Mouse (Mus musculus) adrenal gland, postnatal 4 days (tissue): ENCODE measurements around the gene Slc9a9. TPM values are rescaled to one million over a fixed set of nuclear protein-coding genes. Genes with fewer than 3 reads are reported as not detected.

Source experiments
- DNase-seq, 2 experiments: peaks; one replicate each; pipeline ENCODE4 v3.0.0; 2021 to 2022; ENCODE audit warnings: low spot score in 2 of 2, mixed read lengths in 2 of 2
- total RNA-seq, 2 experiments: library from RNA; stranded (reverse); gene quantifications; 2 replicates each; pipeline ENCODE4 v1.2.3; 2021

Gene Slc9a9
- total RNA-seq, 2 experiments from 2014 or later, result 3.4 to 4.4 TPM

DNA sequence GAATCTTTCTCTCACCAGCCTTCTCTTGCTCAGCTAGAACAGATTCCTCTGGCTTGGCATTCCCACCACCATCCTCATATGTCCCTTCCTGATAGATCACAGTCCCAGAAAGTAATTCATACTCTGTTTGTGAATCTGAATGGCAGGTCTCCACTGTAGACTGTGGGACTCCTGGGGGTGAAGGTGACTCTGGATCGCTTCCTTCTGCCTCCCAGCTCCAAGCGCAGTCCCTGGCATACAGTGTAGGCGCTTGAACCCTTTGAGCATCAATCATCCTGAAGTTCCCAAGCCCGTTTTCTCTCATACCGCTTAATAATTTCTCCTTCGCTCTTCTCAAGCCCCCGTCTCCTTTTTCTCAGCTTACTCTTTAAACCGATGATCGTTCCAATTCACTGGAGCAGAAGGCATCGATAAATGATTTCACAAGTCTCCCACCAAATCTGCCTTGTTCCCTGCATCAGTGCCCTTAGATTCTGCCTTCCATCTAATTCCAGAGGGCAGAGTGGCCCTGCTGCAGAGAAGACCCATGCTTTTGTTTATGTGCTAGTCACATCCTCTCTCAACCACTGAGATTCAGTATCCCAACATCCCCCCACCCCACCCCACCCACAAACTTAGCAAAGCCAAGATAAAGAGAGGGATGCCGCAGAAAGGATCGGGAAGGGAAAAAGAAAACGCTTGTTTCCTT lies 401.3 kb downstream of the Slc9a9 start:
- DNase-seq, result no peak

DNA sequence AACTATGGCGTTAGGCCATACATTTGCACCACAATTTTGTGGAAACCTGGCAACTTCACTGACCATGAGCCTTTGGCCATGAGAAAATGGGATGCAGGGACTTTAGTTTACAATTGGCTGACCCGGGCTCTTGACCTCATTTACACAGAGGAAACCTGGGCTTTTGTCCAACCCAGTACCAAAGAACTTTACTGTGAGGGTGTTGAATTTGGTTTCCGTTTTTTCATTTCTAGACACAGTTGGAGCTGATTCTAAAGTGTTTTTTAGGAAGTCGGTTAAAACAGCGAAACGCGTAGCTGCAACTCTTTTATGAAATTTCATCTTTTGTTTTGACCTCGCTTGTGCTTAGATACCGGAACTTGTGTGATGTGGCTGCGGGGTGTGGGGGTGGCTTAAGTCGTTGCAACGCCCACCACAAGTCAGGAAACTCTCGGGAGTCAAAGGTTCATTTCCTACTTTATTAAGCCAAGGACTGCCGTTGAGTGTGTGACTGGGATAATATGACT lies 402.8 kb downstream of the Slc9a9 start:
- no peak for DNase-seq

DNA sequence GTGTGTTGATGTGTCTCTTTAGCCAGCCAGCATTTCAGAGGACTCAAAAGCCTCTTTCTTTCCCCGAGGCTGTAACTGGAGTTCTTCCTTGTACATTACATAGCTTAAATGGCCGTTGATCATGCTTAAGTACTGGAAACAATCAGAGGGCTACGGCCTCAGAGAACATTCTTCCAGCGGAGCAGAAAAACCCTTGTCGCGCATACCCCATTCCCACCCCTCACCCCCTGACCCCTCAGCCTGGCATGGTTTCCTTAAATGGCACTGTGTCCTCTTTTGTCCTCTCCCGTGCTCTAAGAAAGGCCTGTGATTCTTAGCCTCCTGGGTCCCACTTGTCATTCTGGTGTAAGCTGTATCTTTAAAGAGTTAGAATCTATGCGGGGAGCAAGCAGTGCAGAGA lies 404.0 kb downstream of the Slc9a9 start:
- no peak for DNase-seq

DNA sequence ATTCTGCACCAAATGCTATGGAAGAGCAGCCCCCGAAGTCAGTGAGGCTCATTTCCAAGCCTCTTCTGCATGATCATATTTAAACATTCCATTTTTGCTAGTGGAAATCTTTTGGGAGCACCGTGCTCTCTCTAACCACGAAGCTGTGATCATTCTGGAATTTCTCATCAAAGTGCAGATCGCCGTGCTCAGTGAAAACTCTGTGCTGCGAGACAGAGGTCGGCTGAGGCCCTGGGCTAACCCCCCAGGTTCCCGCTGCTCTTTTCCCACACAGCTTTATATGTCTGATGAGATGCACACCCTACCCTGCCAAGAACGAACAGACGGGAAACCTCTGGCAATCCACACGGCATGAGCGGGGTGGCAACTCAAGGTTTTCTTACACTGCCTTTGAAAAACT lies 406.1 kb downstream of the Slc9a9 start:
- no peak for DNase-seq

DNA sequence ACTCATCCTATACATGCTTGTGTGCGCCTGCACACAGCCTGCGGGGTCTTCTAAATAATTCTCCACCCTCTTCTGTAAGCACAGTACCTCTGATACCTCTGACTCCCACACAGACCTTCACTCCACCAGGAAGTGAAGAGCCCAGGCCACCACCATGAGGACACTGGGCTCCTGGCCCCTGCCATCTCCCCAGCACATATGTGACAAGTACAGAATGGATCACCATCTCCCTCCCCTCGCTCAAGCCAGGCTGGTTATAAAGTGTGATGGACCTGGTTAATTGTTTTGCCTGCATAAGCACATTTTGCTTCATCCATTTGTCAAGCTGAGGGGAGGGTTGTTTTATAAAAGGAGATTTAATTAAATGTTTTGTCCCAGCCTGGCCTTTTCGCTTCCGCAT lies 408.2 kb downstream of the Slc9a9 start:
- DNase-seq, result no peak

DNA sequence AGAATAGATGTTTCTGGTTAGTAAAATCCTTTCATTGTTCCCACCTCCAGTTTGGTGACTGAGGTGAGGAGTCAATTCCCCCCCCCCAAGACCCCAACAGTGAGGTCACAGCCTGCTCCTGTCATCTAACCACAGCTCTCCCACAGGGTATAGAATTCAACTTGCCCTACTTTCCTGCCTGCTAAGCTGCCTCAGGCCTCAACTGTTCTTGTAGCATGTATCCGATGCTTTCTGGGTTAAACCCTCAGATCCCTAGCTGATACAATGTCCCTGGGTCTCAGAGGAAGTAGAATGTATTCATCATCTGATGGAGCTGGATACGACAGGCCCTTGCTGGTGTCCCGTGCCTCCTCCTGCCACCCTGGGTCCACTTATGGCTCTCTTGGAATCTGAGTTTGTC lies 408.9 kb downstream of the Slc9a9 start:
- DNase-seq, result no peak

DNA sequence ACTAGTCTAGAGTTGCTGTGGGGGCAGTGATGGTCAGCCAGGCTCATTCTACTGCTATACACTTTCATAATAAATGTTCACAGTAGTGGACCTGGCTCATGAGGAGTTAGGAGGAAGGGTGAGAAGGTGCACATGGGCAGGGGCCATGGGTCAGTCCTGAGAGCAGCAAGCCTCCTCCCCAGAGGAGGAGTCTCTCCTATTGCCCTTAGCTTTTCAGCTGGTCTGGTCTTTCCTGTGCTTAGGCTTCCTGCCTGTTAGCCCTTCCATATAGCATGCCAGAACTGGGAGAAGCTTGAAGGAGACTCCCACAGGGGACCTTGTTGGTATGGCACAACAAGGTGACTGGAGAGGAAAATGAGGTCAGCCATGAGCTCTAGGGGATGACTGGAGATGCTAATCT lies 410.2 kb downstream of the Slc9a9 start:
- DNase-seq, result no peak

DNA sequence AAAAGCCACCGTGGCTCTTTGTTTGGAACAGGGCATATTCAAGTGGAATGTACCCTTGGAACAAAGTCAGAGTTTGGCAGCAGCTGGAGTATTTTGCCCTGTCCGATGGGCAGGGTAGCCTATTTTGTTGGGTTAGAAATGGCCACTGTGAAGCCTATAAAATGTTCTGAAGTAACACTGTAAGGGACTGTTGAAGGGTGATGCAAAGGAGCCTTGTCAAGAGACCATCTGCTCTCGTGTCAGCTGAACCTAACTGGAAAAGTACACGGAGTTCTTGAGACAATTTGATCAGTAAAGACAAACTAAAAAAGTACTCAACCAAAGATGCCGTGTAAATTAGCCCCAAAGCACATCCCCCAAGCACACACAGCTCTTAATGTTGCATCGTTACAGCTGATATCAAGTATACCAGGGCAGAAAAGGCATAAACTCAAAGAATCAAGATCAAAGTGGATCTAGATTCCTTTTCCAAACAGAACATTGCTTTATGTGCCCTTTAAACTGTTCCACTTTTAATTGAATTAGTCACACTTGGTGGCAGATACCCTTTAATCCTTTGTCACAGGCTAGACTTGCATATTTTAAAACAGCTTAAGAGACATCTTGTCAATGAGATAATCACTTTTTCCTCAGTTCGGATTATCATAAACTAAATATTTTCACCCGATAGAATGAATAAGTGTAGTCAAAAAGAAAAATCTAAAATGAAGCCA lies 416.6 kb downstream of the Slc9a9 start:
- DNase-seq, result no peak

DNA sequence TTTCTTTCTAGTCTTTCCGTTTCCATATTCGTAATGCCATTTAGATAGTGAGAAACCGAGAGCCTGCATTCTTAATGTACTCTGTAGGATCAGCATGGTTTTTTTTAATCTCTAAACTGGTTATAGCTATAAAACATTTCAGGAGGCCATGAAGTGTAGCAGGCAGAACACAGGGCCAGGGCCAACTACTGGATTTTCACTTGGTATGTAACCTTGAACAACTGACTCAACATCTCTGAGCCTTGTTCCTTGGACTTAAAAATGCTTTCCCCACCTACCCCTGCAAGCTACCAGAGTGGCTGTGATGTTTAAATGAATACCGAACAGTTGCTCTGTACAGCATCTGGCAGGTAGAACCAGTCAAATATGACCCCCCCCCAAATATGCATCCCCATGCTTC lies 418.5 kb downstream of the Slc9a9 start:
- DNase-seq, result no peak

DNA sequence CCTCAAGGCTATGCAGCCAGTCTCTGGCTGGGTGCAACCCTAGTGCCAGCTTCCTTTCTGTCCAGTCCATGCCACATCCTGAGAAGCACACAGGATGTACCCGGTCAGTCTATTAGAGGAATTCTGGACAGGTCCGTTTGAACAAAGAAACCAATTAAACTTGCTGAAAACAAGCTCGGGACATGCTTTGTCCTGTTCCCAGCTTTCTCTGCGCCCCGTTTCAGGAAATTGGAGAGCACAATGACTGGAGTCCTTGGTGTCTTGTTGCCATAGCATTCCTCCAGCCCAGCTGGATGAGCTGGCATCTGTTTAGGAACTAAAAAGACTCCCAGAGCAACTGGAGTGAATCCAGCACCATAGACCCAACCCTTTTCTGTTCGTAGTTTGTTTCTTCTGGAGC lies 419.3 kb downstream of the Slc9a9 start:
- no peak for DNase-seq

DNA sequence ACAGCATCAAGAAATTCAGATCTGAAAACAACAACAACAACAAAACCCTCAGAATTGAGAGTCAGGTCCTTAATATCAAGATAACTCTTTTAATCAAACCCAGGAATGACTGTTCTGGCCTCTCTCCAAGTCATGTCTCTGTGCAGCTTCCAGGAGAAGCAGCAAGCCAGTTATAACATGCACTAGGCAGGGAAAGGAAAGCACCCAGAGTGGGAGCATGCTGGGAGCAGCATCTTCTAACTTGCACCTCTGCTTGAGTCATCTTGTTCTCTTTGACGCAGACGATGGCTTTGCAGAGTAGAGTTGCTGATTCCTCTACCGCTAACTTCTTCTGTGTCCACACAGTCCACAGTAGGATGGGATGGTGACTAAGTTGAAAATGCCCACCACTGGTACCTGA lies 426.8 kb downstream of the Slc9a9 start:
- no peak for DNase-seq

DNA sequence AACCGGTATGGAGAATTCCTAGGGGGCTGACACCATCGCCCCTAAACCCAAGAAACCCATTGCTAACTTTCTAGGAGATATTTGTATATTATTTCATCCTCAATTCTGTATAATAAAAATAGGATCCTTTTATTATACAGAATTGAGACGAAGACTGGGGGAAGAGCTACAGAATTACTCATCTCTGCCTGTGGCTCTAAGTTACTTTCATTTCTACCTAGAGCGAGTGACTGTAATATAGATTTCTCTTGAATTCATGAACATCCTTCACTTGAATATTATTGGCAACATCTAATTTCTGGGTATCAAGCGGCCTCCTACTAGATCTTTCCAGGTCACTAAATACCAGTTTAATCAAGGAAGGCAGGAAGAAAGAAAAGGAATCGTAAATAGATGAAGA lies 436.1 kb downstream of the Slc9a9 start:
- DNase-seq, result no peak

DNA sequence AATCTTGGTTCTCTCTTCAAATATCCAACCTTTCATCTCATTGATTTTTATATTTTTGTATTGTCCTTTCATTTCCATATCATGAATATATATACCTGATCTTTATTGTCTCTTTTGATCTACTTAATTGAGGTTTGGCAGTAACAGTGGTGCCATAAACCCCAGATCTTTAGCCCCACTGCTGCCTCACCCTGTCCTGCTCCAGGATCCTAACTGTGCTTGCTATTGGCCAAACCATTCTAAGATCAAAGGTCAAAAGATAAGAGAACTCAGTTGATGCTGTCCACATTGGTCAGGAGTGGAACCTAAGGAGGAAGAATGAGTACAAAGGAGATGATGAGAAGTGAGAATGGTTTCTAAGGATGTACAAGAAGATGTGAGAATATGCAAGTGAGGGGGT lies 440.1 kb downstream of the Slc9a9 start:
- no peak for DNase-seq

DNA sequence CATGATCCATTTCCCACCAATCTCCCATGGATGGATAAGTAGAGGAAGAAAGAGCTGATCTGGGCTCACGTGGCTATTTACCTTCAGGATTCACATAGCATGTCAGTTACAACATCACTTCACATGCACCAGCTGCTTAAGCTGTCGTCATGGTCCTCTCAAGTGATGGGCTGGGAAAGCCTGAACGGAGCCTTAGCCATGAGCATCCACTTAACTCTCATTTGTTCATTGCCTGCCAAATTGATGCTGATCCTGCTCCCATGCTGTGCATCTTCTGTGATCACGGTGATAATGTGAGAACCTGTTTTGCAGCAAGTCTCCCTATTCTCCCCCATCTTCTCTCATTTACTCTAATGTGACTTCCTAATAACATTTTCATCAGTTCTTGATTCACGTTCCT lies 441.1 kb downstream of the Slc9a9 start:
- DNase-seq, result no peak

DNA sequence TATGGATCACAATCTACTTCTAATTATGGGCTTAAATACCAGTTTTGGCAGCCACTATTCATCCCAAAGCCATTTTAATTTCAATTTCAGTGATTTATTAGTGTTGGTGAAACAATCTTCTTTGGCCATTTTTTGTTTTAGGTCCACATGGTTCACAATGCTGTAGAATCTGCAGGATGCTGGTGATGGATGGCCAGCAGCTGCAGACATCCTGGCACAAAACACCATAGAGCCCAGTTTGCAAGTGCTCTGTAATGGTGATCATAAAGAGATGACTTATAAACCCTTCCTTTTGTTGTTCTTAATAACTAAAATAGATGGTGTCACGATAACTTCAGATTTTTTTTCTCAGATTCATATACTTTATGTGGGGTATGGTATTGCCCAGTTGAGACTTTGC lies 442.0 kb downstream of the Slc9a9 start:
- no peak for DNase-seq

DNA sequence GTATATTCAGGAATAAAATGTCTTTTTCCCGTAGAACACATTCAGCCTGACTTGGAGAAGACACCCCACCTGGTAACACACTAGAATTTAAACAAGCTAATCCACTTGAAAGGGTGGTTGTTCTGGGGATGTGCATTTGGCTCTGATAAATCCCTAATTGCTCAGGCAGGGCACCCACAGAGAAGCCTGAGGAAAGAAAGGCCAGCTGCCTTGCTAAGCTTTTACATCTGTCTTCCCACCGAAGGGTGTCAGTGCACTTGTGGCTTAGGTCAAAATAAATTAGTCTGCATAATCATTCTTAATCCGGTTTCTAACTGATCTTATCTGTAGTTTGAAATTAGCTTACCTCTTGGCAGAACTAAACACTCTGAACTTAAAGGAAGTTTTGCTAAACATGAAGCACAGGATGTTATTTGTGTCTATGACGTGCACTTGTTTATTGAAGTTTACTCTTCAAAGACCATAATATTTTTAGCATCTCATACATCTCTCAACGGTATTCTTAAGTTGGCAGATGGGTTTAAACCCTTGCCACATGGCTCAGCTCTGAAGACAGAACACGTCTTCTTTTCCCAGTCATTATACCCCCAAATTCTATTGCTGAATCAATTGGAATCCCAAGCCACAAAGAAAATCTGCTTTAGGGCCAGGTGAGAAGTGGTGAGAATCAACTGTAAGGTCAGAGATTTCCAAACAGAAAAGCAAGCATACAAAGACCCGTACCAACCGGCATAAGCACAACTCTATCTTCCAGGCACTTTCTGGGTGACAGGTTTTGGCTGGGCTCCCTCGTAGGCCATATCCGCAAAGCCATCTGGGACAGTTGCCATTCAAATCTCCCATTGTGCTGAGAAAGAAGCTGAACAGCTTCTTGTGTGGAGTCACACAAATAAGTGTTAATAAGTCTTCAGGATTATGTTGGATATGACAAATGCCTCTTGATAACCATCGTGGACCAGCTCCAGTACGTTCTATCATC lies 443.7 kb downstream of the Slc9a9 start:
- DNase-seq, result no peak

DNA sequence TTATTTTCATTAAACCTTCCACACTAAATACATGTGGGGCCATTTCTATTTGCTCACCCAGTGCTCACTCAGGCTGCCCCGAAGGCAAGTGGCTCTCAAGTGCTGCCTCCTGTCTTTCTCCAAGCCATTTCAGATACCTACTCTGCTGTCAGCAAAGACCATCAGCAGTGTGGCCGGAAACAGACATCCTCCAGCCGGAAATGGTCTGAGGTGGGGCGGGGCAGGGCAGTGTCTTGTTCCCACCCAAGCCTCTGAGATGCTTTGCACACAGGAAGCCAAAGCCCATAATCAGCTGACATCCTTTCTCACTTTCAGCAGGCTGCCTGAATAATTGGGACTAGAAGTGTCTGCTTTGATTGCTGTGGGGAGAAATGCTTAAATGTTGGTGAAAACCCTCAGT lies 450.4 kb downstream of the Slc9a9 start:
- no peak for DNase-seq

DNA sequence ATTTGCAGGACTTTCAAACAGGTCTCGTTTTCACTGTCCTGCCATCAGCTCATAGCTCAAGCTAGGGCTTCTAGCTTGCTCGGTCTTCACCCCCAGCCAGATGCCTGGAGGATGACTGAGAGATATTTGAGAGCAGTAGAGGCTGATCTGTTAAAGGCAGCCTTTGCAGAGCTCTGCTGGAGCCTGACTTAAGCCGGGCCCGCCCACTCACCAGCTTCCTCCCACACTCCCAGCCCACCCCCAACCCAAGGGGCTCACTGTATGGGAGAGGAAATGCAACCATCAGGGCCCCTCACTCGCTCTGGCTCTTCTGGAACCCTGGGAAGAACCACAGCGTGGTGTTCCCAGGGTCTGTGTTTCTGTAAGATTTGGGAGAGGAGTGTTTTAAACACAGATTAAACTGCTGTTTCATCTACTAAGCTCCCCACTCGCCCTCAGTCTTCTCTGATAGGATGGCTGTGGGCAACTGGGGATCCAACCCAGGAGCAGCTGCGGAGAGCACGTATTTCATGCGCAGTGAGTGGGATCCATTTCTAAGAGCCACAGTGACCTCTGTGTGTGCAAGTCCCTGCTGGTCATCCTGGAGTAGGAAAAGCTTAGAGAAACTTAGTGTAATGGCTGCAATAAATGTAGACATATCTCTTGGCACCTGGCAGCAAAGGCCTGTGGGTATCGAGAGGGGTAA lies 451.6 kb downstream of the Slc9a9 start:
- DNase-seq, result no peak

DNA sequence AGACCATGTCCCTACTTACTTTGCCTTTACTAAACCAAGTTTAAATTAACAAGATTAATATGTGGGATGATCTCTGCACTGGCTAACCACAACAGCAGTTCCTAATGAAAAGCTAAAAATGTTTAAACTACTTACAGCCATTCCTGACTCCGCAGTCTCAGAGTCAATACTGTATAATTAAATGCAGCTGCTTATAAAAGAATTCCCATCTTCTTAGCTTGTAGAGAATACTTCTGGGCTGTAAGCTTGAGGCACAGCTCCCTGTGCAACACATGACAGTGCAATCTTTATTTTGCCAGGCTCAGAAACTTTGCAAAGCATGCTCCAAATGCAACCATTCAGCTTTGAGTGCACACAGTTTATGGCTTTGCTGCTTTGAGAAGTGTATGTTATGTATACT lies 456.0 kb downstream of the Slc9a9 start:
- DNase-seq, result no peak

DNA sequence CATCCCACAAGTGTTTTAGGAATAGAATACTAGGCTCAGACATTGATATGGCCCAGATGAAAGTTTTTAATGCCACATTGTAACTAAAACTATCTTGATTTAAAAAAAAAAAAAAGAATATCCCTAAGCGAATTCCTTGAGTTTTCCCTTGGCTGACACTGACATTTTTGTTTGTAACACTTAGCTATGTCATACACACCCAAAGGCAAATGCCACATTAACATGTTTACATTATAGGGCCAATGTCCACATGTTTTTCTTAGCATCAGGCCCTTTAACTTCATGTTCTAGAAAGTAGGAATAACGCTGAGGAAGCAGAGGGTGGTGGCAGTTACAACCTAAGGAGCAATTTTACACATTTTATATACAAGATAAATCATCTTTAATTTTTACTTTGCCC lies 458.1 kb downstream of the Slc9a9 start:
- DNase-seq, result no peak

DNA sequence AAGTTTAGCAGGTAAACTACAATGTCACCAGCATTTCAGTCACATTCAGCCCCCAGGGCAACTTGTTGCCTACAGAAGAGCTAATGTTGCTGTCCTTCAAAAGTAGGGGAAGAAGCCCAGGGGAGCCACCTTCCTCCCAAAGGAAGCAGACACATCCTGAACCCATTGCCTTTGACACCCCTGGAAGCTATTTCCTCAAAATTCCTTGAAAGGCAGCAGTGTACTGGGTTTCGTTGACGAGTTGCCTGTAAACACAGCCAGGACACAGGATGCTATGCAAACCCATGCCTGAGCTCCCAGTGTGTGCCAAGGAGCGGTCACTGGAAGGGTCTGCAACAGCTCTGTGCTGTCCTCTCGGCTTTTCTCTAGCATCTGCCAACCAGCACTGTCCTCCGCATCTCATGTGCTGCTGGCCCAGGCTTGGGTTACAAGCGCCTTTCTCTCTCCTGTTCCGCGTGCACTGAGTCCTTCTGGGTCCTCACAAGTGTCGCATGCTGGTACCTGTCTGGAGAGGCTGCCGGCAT lies 479.6 kb downstream of the Slc9a9 start:
- DNase-seq, result no peak
